Mouse (Mus musculus): ENCODE measurements around the gene 9530053A07Rik. TPM values are rescaled to one million over a fixed set of nuclear protein-coding genes. Genes with fewer than 3 reads are reported as not detected.
A peak's percentile ranks its signal among the peaks of the same experiment; 100 is the strongest.

Gene 9530053A07Rik
- total and polyA plus RNA-seq, 3 experiments, result not detected

- peak; percentile 50 for DNase-seq (ENCODE audit: low read depth, low spot score)
- no peak overlapping the region for H3K4me3 ChIP-seq (ENCODE audit: control insufficient read depth in 1 of 2, insufficient read depth in 1 of 2, low read depth in 2 of 2, low read length in 2 of 2)
- H3K79me2 ChIP-seq (ENCODE audit: control insufficient read depth, insufficient read depth, low read length, poor library complexity), result no peaks in the 10 kb centered on the region
- H3K27me3 ChIP-seq (ENCODE audit: control insufficient read depth in 1 of 2, insufficient read depth in 2 of 2, low read length in 2 of 2), result 0 out of 4 replicates have a peak, but pooled peaks cover 0 to 2% of the 10 kb centered on the region in 2 experiments
- H3K27ac ChIP-seq (ENCODE audit: control insufficient read depth, low read depth, low read length), result no peak overlapping the region
- H3K9me3 ChIP-seq (replicated peaks; ENCODE audit: insufficient read depth, low read length), result no peaks in the 10 kb centered on the region
- TF ChIP-seq ZC3H11A (IDR thresholded peaks at IDR 0.05; ENCODE audit: low read depth, low read length), result peak; percentile 37
- TF ChIP-seq MEF2A (IDR thresholded peaks at IDR 0.05; ENCODE audit: extremely low read depth, insufficient replicate concordance, low read depth, low read length, poor library complexity, severe bottlenecking), result no peak
- TF ChIP-seq RAD21 (IDR thresholded peaks at IDR 0.05; ENCODE audit: low read depth, low read length), result peak; percentile 68
- peak; percentile 49 to 81 (median 73) for TF ChIP-seq CTCF (IDR thresholded peaks at IDR 0.05 in 2 of 3, conservative IDR thresholded peaks at IDR 0.05 in 1 of 3; ENCODE audit: control insufficient read depth in 1 of 3, insufficient read depth in 1 of 3, low read depth in 2 of 3, low read length in 3 of 3, poor library complexity in 1 of 3, severe bottlenecking in 1 of 3)
- TF ChIP-seq SMC3 (IDR thresholded peaks at IDR 0.05; ENCODE audit: low read depth, low read length), result peak; percentile 79
- TF ChIP-seq USF2 (IDR thresholded peaks at IDR 0.05; ENCODE audit: borderline replicate concordance in 1 of 2, insufficient read depth in 1 of 2, low read depth in 1 of 2, low read length in 2 of 2), result no peak
- H3K36me3 ChIP-seq (ENCODE audit: control insufficient read depth in 1 of 2, insufficient read depth in 2 of 2, low read length in 2 of 2), result no peaks in the 10 kb centered on the region
- H3K4me1 ChIP-seq (ENCODE audit: control insufficient read depth in 1 of 2, insufficient read depth in 2 of 2, low read length in 2 of 2), result no peaks in the 10 kb centered on the region
- no peak overlapping the region for H3K9ac ChIP-seq (ENCODE audit: control insufficient read depth, low read depth, low read length, poor library complexity, severe bottlenecking)
Observed at GRCm38 (mm10) chr7:28137613-28138012, 8.3 kb downstream of the 9530053A07Rik start.

- peak; percentile 56 for TF ChIP-seq ZC3H11A (IDR thresholded peaks at IDR 0.05; ENCODE audit: low read depth, low read length)
- TF ChIP-seq CTCF (IDR thresholded peaks at IDR 0.05 in 2 of 3, conservative IDR thresholded peaks at IDR 0.05 in 1 of 3; ENCODE audit: control insufficient read depth in 1 of 3, insufficient read depth in 1 of 3, low read depth in 2 of 3, low read length in 3 of 3, poor library complexity in 1 of 3, severe bottlenecking in 1 of 3), result peak; percentile 91 to 95 (median 95)
- TF ChIP-seq TAL1 (IDR thresholded peaks at IDR 0.05; ENCODE audit: low read length), result no peak
- TF ChIP-seq ZNF384 (IDR thresholded peaks at IDR 0.05; ENCODE audit: low read depth, low read length), result no peak
- no peak for TF ChIP-seq HCFC1 (IDR thresholded peaks at IDR 0.05; ENCODE audit: low read depth, low read length)
- TF ChIP-seq ETS1 (IDR thresholded peaks at IDR 0.05; ENCODE audit: low read depth, low read length), result no peak
- TF ChIP-seq CHD1 (IDR thresholded peaks at IDR 0.05; ENCODE audit: low read depth, low read length), result no peak
- no peak for TF ChIP-seq E2F4 (IDR thresholded peaks at IDR 0.05; ENCODE audit: borderline replicate concordance, low read depth, low read length)
- TF ChIP-seq RAD21 (IDR thresholded peaks at IDR 0.05; ENCODE audit: low read depth, low read length), result peak; percentile 63
- no peak for TF ChIP-seq ZKSCAN1 (IDR thresholded peaks at IDR 0.05; ENCODE audit: low read depth, low read length)
- TF ChIP-seq SMC3 (IDR thresholded peaks at IDR 0.05; ENCODE audit: low read depth, low read length), result peak; percentile 96
- TF ChIP-seq NRF1 (IDR thresholded peaks at IDR 0.05; ENCODE audit: insufficient read depth, low read depth, low read length, poor library complexity, severe bottlenecking), result no peak
- no peak for TF ChIP-seq SIN3A (IDR thresholded peaks at IDR 0.05; ENCODE audit: low read length)
- no peak for TF ChIP-seq KAT2A (conservative IDR thresholded peaks at IDR 0.05; ENCODE audit: low read depth, low read length)
- TF ChIP-seq POLR2AphosphoS2 (IDR thresholded peaks at IDR 0.05; ENCODE audit: low read length), result no peak
- no peak for TF ChIP-seq TBP (IDR thresholded peaks at IDR 0.05; ENCODE audit: low read depth, low read length)
- TF ChIP-seq JUND (IDR thresholded peaks at IDR 0.05; ENCODE audit: low read depth, low read length), result no peak
- no peak for TF ChIP-seq GATA1 (IDR thresholded peaks at IDR 0.05; ENCODE audit: low read depth, low read length)
- no peak for TF ChIP-seq USF1 (IDR thresholded peaks at IDR 0.05; ENCODE audit: low read depth, low read length)
- no peak overlapping the region for H3K4me3 ChIP-seq (ENCODE audit: control insufficient read depth in 1 of 2, insufficient read depth in 1 of 2, low read depth in 2 of 2, low read length in 2 of 2)
- H3K9me3 ChIP-seq (replicated peaks; ENCODE audit: insufficient read depth, low read length), result no peaks in the 10 kb centered on the region
- H3K36me3 ChIP-seq (ENCODE audit: control insufficient read depth in 1 of 2, insufficient read depth in 2 of 2, low read length in 2 of 2), result no peaks in the 10 kb centered on the region
- DNase-seq (ENCODE audit: low read depth, low spot score), result peak; percentile 76
- peaks cover 0 to 10% of the 10 kb centered on the region in 2 experiments; a peak in 2 of 4 replicates for H3K4me1 ChIP-seq (ENCODE audit: control insufficient read depth in 1 of 2, insufficient read depth in 2 of 2, low read length in 2 of 2)
- no peak overlapping the region for H3K9ac ChIP-seq (ENCODE audit: control insufficient read depth, low read depth, low read length, poor library complexity, severe bottlenecking)
- no peak overlapping the region for H3K27ac ChIP-seq (ENCODE audit: control insufficient read depth, low read depth, low read length)
- H3K27me3 ChIP-seq (ENCODE audit: control insufficient read depth in 1 of 2, insufficient read depth in 2 of 2, low read length in 2 of 2), result no peaks in the 10 kb centered on the region; a peak in 1 of 4 replicates
- no peaks in the 10 kb centered on the region for H3K79me2 ChIP-seq (ENCODE audit: control insufficient read depth, insufficient read depth, low read length, poor library complexity)
Observed at GRCm38 (mm10) chr7:28148263-28148662, 19.0 kb downstream of the 9530053A07Rik start.

Data from MEL (cell line).